Mouse (Mus musculus): ENCODE measurements around the gene Usp1. TPM values are rescaled to one million over a fixed set of nuclear protein-coding genes. Genes with fewer than 3 reads are reported as not detected.

Gene Usp1
- polyA plus RNA-seq, 1 experiment from 2014 or later = 83.7 TPM

- DNase-seq (ENCODE audit: low spot score) = no peak
- H3K9ac ChIP-seq (ENCODE audit: low read depth, low read length) = no peak overlapping the region
- no peak overlapping the region for H3K4me3 ChIP-seq (replicated peaks; ENCODE audit: low read depth, low read length)
- H3K27me3 ChIP-seq (ENCODE audit: insufficient read depth, low read length) = no peaks in the 10 kb centered on the region
- TF ChIP-seq CTCF (IDR thresholded peaks at IDR 0.05; ENCODE audit: low read depth) = no peak
- no peaks in the 10 kb centered on the region for H3K9me3 ChIP-seq (replicated peaks; ENCODE audit: low read length)
- H3K36me3 ChIP-seq (ENCODE audit: insufficient read depth, low read length) = no peaks in the 10 kb centered on the region
- H3K4me2 ChIP-seq (ENCODE audit: low read length) = no peak overlapping the region
- 91% methylated on average over 4 of the region's 4 CpGs for WGBS
- no peak for ATAC-seq (replicated peaks; ENCODE audit: low FRiP score, low read depth)
- peaks cover 11% of the 10 kb centered on the region; the same call in 1 of the 2 replicates for H3K4me1 ChIP-seq (replicated peaks; ENCODE audit: insufficient read depth, low read length)
- no peak overlapping the region for H3K27ac ChIP-seq
These were observed 2.7 kb upstream of the Usp1 start for GRCm38 (mm10) chr4:98920896-98921295.

GRCm38 (mm10) chr4:98922061-98922642 lies 1.5 kb upstream of the Usp1 start:
- WGBS = 12% methylated on average over 18 of the region's 18 CpGs
- peak overlapping the region; percentile 93 for H3K4me3 ChIP-seq (replicated peaks; ENCODE audit: low read depth, low read length)
- peaks cover 12% of the 10 kb centered on the region; the same call in 1 of the 2 replicates for H3K4me1 ChIP-seq (replicated peaks; ENCODE audit: insufficient read depth, low read length)
- no peaks in the 10 kb centered on the region for H3K9me3 ChIP-seq (replicated peaks; ENCODE audit: low read length)
- H3K27ac ChIP-seq = peak overlapping the region; percentile 94
- DNase-seq (ENCODE audit: low spot score) (peak; percentile 40), ATAC-seq (replicated peaks; ENCODE audit: low FRiP score, low read depth) (peak; percentile 3; the same call in 1 of the 2 replicates)
- peak overlapping the region; percentile 61 for H3K4me2 ChIP-seq (ENCODE audit: low read length)
- H3K9ac ChIP-seq (ENCODE audit: low read depth, low read length) = peak overlapping the region; percentile 75
- no peak for TF ChIP-seq CTCF (IDR thresholded peaks at IDR 0.05; ENCODE audit: low read depth)
- no peaks in the 10 kb centered on the region for H3K36me3 ChIP-seq (ENCODE audit: insufficient read depth, low read length)
- H3K27me3 ChIP-seq (ENCODE audit: insufficient read depth, low read length) = no peaks in the 10 kb centered on the region

- Histone ChIP-seq H3K9me3 (replicated peaks; ENCODE audit: low read length) (no peaks in the 10 kb centered on the region), H3K4me2 (ENCODE audit: low read length) (peak overlapping the region; percentile 61), H3K27me3 (ENCODE audit: insufficient read depth, low read length) (no peaks in the 10 kb centered on the region), H3K36me3 (ENCODE audit: insufficient read depth, low read length) (no peaks in the 10 kb centered on the region), H3K27ac (peak overlapping the region; percentile 100), H3K4me1 (replicated peaks; ENCODE audit: insufficient read depth, low read length) (peaks cover 12% of the 10 kb centered on the region; the same call in 1 of the 2 replicates), H3K9ac (ENCODE audit: low read depth, low read length) (peak overlapping the region; percentile 90), H3K4me3 (replicated peaks; ENCODE audit: low read depth, low read length) (peak overlapping the region; percentile 93)
- under 1% methylated on average over 53 of the region's 53 CpGs for WGBS
- DNase-seq (ENCODE audit: low spot score) (peak; percentile 100), ATAC-seq (replicated peaks; ENCODE audit: low FRiP score, low read depth) (peak; percentile 97)
- no peak for TF ChIP-seq CTCF (IDR thresholded peaks at IDR 0.05; ENCODE audit: low read depth)
These were observed 705 bp upstream of the Usp1 start for GRCm38 (mm10) chr4:98922643-98923567.

GRCm38 (mm10) chr4:98924071-98924905 lies 678 bp downstream of the Usp1 start:
- Histone ChIP-seq H3K27ac (peak overlapping the region; percentile 100), H3K4me2 (ENCODE audit: low read length) (peak overlapping the region; percentile 91), H3K36me3 (ENCODE audit: insufficient read depth, low read length) (0 out of 2 replicates have a peak, but pooled peaks cover 2% of the 10 kb centered on the region), H3K4me1 (replicated peaks; ENCODE audit: insufficient read depth, low read length) (peaks cover 12% of the 10 kb centered on the region; the same call in 1 of the 2 replicates), H3K9me3 (replicated peaks; ENCODE audit: low read length) (no peaks in the 10 kb centered on the region), H3K4me3 (replicated peaks; ENCODE audit: low read depth, low read length) (peak overlapping the region; percentile 93), H3K9ac (ENCODE audit: low read depth, low read length) (peak overlapping the region; percentile 90), H3K27me3 (ENCODE audit: insufficient read depth, low read length) (no peaks in the 10 kb centered on the region)
- TF ChIP-seq CTCF (IDR thresholded peaks at IDR 0.05; ENCODE audit: low read depth) = no peak
- DNase-seq (ENCODE audit: low spot score) (peak; percentile 40), ATAC-seq (replicated peaks; ENCODE audit: low FRiP score, low read depth) (no peak)
- WGBS = under 1% methylated on average over 65 of the region's 66 CpGs

GRCm38 (mm10) chr4:98924906-98925178 lies 1.2 kb downstream of the Usp1 start:
- no peak for ATAC-seq (replicated peaks; ENCODE audit: low FRiP score, low read depth)
- DNase-seq (ENCODE audit: low spot score) = no peak

More at GRCm38 (mm10) chr4:98924906-98925178, 1.2 kb downstream of the Usp1 start:
- 3% methylated on average over 2 of the region's 2 CpGs for WGBS
- Histone ChIP-seq H3K4me2 (ENCODE audit: low read length) (peak overlapping the region; percentile 91), H3K9ac (ENCODE audit: low read depth, low read length) (peak overlapping the region; percentile 90), H3K4me3 (replicated peaks; ENCODE audit: low read depth, low read length) (peak overlapping the region; percentile 93), H3K4me1 (replicated peaks; ENCODE audit: insufficient read depth, low read length) (peaks cover 12% of the 10 kb centered on the region; the same call in 1 of the 2 replicates), H3K36me3 (ENCODE audit: insufficient read depth, low read length) (0 out of 2 replicates have a peak, but pooled peaks cover 2% of the 10 kb centered on the region), H3K9me3 (replicated peaks; ENCODE audit: low read length) (no peaks in the 10 kb centered on the region), H3K27me3 (ENCODE audit: insufficient read depth, low read length) (no peaks in the 10 kb centered on the region), H3K27ac (peak overlapping the region; percentile 60; the same call in 1 of the 2 replicates)
- no peak for TF ChIP-seq CTCF (IDR thresholded peaks at IDR 0.05; ENCODE audit: low read depth)

Data from kidney, postnatal 0 days (tissue).